Mouse (Mus musculus): ENCODE measurements around the gene Zfp618.

DNA sequence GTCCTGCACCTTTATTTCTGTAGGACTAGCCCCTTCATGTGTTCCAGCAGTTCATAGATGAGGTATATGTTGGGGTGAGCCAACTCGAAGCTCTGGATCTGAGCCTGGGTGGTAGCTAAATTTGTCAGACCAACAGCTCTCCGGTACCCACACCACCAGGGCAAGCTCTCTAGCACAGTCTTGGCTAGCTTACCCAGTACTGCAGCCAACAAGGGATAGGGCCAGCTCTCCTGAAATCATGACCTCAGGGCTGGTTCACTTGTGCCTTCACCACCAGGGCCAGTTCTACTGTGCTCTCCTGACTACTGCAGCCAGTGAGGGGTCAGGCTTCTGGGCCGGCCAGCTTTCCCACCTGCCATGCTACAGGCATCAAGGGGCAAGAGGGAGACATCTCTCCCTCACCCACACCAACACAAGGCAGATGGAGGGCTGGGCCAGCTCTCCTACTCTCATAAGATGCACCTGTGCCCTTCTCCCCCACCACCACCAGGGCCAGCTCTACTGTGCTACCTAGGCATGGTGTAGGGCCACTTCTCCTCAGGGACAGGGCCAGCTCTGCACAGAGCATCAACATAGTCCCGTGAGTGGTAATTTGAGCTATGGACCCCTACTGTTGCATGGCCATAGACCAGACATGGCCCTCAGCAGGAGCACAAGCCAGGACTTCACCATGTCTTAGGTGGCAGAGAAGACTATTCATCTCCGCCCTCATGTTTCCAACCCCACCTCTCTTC is 164.7 kb downstream of the Zfp618 start:
- TF ChIP-seq ZMIZ1 (IDR thresholded peaks at IDR 0.05; ENCODE audit: low read depth, low read length) (no peak), ZNF384 (IDR thresholded peaks at IDR 0.05; ENCODE audit: low read depth, low read length) (no peak), POLR2A (IDR thresholded peaks at IDR 0.05; ENCODE audit: control insufficient read depth in 1 of 2, insufficient read depth in 1 of 2, low read depth in 1 of 2, low read length in 2 of 2, poor library complexity in 1 of 2) (no peak), NELFE (IDR thresholded peaks at IDR 0.05; ENCODE audit: low read depth, low read length) (no peak), EP300 (IDR thresholded peaks at IDR 0.05; ENCODE audit: low read depth in 1 of 2, low read length in 2 of 2) (no peak), CHD2 (IDR thresholded peaks at IDR 0.05; ENCODE audit: low read length) (no peak), CTCF (IDR thresholded peaks at IDR 0.05 in 2 of 3, conservative IDR thresholded peaks at IDR 0.05 in 1 of 3; ENCODE audit: control insufficient read depth in 1 of 3, insufficient read depth in 1 of 3, low read depth in 2 of 3, low read length in 3 of 3, poor library complexity in 1 of 3, severe bottlenecking in 1 of 3) (no peak), POLR2AphosphoS2 (IDR thresholded peaks at IDR 0.05; ENCODE audit: low read length) (no peak), E2F4 (IDR thresholded peaks at IDR 0.05; ENCODE audit: borderline replicate concordance, low read depth, low read length) (no peak)

All from MEL (cell line).